Mouse (Mus musculus) macrophage (primary cell): Measurements from ENCODE around the gene Clta. TPM values are rescaled to one million over a fixed set of nuclear protein-coding genes. Genes with fewer than 3 reads are reported as not detected.
A peak's percentile ranks its signal among the peaks of the same experiment; 100 is the strongest.

Experiments used
- H3K27ac ChIP-seq: fragments of 350-480 bp; formaldehyde crosslinking; 2 replicates; pipeline ENCODE4 v1.9.0; 2021
- H3K36me3 ChIP-seq: fragments of 350-480 bp; formaldehyde crosslinking; 2 replicates; pipeline ENCODE4 v1.9.0; 2021; ENCODE audit errors: inconsistent target
- H3K4me3 ChIP-seq: fragments of 350-480 bp; formaldehyde crosslinking; 2 replicates; pipeline ENCODE4 v1.9.0; 2021; ENCODE audit errors: inconsistent target
- H3K79me2 ChIP-seq: fragments of 350-480 bp; formaldehyde crosslinking; 2 replicates; pipeline ENCODE4 v1.9.0; 2021; ENCODE audit errors: inconsistent target
- WGBS: methylation state at CpG from one replicate; pipeline ENCODE4 v1.1.7; 2026; ENCODE audit warnings: inconsistent platforms; ENCODE audit not compliant: missing documents; 5-methylcytosine and 5-hydroxymethylcytosine counted together
- polyA plus RNA-seq: library from polyadenylated mRNA; stranded (reverse); fragments of 250-400 nt; gene quantifications from 3 replicates; pipeline ENCODE4 v1.2.4, GENCODE M21; 2018; ENCODE audit warnings: inconsistent platforms

Clta gene
- polyA plus RNA-seq, 1 experiment from 2014 or later = 1,119 TPM

DNA sequence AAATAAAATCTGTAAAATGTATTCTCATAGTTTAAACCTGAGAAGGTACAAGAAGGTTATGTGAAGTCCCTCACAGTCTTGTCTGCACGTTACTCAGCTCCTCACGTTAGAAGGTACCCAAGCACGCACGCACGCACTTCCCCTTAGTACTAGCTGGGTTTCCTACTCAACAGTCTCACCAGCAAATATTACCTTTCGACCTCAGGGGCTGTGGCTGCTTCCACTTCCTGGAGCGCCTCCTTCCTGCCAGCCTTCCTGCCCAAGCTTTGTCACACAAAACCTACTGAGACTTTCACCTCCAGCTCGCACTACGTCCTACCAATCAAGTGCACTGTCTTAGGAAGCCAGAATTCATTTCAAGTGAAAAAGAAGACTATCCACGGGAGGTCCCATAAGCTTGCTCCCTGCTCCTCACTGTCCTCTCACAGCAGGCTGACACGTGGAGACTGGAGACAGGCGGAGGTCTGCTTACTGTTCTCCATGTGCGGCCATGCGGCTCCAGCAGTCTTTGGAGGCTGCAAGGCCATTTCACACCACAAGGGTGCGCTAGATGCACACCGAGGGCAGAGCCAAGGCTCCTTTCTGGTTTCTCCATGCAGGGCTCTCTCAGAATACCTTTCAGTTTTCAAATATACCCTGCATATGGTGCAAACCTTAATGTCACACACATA is 61.2 kb downstream of the Clta start:
- H3K79me2 ChIP-seq = peaks cover 20% of the 10 kb centered on the region; the same call in 1 of the 2 replicates
- 22% methylated on average over 16 of the region's 16 CpGs for WGBS
- H3K4me3 ChIP-seq = no peak overlapping the region
- H3K36me3 ChIP-seq = no peaks in the 10 kb centered on the region
- no peak overlapping the region for H3K27ac ChIP-seq

GRCm38 (mm10) chr4:44066891-44067290 is 62.6 kb downstream of the Clta start:
- Histone ChIP-seq H3K4me3 (no peak overlapping the region), H3K79me2 (peaks cover 34% of the 10 kb centered on the region; the same call in 1 of the 2 replicates), H3K27ac (no peak overlapping the region), H3K36me3 (no peaks in the 10 kb centered on the region)
- 69% methylated on average over 6 of the region's 6 CpGs for WGBS

DNA sequence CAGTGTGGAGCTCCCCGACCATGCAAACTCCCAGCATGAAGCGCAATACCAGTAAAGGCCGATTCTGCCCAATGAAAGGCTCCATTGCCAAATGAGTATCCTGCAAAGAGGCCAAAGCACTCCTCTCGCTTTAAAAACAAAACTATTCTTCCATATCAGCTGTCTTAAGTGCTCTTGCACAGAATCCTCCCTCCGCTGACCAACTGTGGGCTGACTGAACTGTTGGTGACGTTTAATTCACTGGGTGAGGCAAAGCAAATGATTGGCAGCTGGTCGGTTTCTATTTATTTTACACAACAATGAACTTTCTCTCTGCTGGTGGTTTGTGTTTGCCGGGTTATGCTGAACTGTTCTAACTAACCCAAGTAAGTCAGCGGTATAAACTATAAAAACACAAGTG is 64.5 kb downstream of the Clta start:
- Histone ChIP-seq H3K4me3 (no peak overlapping the region), H3K36me3 (no peaks in the 10 kb centered on the region), H3K79me2 (peaks cover 35% of the 10 kb centered on the region; the same call in 1 of the 2 replicates), H3K27ac (no peak overlapping the region)
- 77% methylated on average over 9 of the region's 9 CpGs for WGBS

- no peak overlapping the region for H3K27ac ChIP-seq
Observed at GRCm38 (mm10) chr4:44069411-44069810, 65.2 kb downstream of the Clta start.

GRCm38 (mm10) chr4:44070641-44071040 is 66.4 kb downstream of the Clta start:
- Histone ChIP-seq H3K4me3 (no peak overlapping the region), H3K27ac (no peak overlapping the region), H3K79me2 (peaks cover 35% of the 10 kb centered on the region; the same call in 1 of the 2 replicates), H3K36me3 (no peaks in the 10 kb centered on the region)
- WGBS = 95% methylated on average over 4 of the region's 4 CpGs

More at GRCm38 (mm10) chr4:44069411-44069810, 65.2 kb downstream of the Clta start:
- Histone ChIP-seq H3K36me3 (no peaks in the 10 kb centered on the region), H3K79me2 (peaks cover 35% of the 10 kb centered on the region; the same call in 1 of the 2 replicates), H3K4me3 (no peak overlapping the region)
- WGBS = 90% methylated on average over 4 of the region's 4 CpGs

DNA sequence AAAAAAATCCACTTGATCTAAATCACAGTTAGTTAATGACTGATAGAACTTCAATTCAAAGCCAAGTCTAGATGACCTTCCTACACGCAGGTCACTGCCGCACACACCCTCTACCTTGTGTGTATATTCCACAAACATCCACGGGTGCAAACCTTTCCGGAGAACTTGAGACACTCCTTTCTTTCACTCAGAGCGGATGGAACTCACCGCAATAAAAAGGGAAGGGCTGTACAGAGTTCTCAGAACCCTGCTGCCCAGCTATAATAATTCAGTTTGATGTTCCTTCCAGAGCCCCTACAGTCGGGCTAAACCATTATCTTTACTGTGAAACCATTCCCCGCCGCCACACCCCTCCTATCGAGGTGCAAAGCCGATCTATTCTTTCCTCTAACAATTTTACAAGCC is 67.5 kb downstream of the Clta start:
- under 1% methylated on average over 11 of the region's 11 CpGs for WGBS
- H3K27ac ChIP-seq = peak overlapping the region; percentile 10; the same call in 1 of the 2 replicates
- H3K4me3 ChIP-seq = peak overlapping the region; percentile 72
- H3K79me2 ChIP-seq = peaks cover 35% of the 10 kb centered on the region; the same call in 1 of the 2 replicates
- H3K36me3 ChIP-seq = no peaks in the 10 kb centered on the region

DNA sequence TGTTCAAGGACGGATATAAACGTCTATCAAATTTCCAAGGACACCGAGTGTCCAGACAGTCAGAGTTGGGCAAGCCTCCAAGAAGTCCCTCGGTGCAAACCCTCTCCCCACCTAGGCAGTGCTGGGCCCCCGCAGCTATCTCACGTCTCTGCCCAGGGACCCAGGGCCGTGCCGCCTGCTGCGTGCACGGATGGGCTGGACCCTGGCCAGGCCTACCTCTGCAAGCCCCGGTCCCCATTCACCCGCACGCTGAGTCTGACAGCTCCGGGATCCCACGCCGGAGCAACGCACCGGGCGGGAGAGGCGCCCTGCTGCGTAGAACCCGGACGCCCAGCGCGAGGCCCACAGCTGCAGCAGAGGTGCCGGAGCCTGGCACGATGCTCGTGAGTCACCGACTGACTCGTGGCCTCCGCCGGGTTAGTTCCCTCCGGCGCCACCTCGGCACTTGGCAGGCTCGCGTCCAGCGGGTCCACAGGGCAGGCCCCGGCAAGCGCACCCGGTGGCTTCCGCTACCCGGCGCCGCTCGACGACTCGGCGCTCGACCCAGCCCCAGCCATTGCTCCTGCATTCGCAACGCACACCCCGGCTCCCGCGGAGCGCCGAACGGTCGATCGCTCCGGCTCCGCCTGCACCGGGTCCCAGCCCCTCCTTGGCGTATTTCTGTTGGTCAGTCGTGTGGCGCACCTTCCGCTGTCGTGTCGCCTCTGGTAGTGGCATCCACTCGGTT is 68.1 kb downstream of the Clta start:
- Histone ChIP-seq H3K79me2 (peaks cover 35% of the 10 kb centered on the region; the same call in 1 of the 2 replicates), H3K36me3 (no peaks in the 10 kb centered on the region), H3K4me3 (peak overlapping the region; percentile 72), H3K27ac (peak overlapping the region; percentile 10; the same call in 1 of the 2 replicates)
- WGBS = 1% methylated on average over 67 of the region's 70 CpGs

DNA sequence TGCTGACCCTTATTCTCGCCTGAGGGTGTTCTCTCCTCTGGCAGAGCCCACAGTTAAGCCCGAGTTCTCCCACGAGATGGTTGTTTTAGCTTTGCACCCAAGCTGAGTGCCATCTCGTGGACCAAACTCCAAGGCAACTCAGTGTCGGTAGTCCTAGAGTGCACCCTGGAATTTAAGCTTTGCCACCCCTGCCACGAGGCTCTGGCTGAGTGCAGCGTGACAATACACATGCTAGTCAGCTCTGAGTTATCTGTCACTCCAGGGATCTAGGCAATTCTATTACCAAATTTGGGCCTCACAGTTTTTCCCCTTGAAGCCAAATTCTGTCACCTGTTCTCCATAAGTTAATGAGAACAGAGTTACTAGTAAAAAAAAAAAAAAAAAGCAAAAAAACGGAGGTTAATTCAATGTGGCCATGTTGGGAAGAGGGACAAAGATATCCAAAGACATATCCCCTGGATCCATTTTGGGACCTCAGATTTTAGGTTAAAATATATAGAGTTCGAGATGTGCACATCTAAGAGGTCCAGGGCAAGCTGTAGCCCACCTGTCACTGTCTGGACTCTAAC is 68.7 kb downstream of the Clta start:
- Histone ChIP-seq H3K27ac (no peak overlapping the region), H3K36me3 (no peaks in the 10 kb centered on the region), H3K4me3 (peak overlapping the region; percentile 48), H3K79me2 (peaks cover 31% of the 10 kb centered on the region; the same call in 1 of the 2 replicates)
- WGBS = 8% methylated on average over 9 of the region's 9 CpGs

DNA sequence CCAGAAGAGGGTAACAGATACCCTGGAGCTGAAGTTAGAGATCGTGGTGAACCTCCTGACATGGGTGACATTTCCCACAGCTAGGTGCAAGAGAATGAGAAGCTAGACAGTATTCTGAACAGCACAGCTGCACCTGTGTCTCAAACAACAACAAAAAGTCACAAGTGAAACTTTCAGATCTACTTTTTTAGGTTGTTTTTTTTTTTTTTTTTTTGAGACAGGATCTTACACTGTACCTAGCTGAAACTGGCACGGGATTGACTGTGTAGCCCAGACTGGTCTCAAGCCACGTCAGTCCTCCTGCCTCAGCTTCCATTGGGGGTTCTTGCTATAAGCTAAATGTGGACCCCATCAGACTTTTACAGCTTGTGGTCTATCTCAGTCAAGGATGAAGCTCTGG is 69.5 kb downstream of the Clta start:
- Histone ChIP-seq H3K27ac (no peak overlapping the region), H3K79me2 (peaks cover 30% of the 10 kb centered on the region; the same call in 1 of the 2 replicates)
- WGBS = 87% methylated on average over 3 of the region's 3 CpGs

GRCm38 (mm10) chr4:44074422-44074821 is 70.2 kb downstream of the Clta start:
- 88% methylated on average over 4 of the region's 4 CpGs for WGBS
- H3K4me3 ChIP-seq = no peak overlapping the region
- peaks cover 26% of the 10 kb centered on the region; the same call in 1 of the 2 replicates for H3K79me2 ChIP-seq
- no peaks in the 10 kb centered on the region for H3K36me3 ChIP-seq
- H3K27ac ChIP-seq = no peak overlapping the region

More for the DNA sequence above, 69.5 kb downstream of the Clta start:
- no peak overlapping the region for H3K4me3 ChIP-seq
- H3K36me3 ChIP-seq = no peaks in the 10 kb centered on the region

- no peak overlapping the region for H3K27ac ChIP-seq
- no peaks in the 10 kb centered on the region for H3K79me2 ChIP-seq
- H3K36me3 ChIP-seq = no peaks in the 10 kb centered on the region
- WGBS = 85% methylated on average over 7 of the region's 7 CpGs
- H3K4me3 ChIP-seq = no peak overlapping the region
Observed at GRCm38 (mm10) chr4:44078358-44078933, 74.2 kb downstream of the Clta start.

Other genes with a start within 250 kb of the Clta start
- not detected in 3 replicates for gene Olfr159, start 233.4 kb upstream of the Clta start, polyA plus RNA-seq
- not detected in 3 replicates for gene Olfr156, start 180.6 kb upstream of the Clta start, polyA plus RNA-seq
- not detected in 3 replicates for gene Olfr157, start 164.3 kb upstream of the Clta start, polyA plus RNA-seq
- gene Olfr155, start 152.9 kb upstream of the Clta start, polyA plus RNA-seq = not detected in 3 replicates
- gene Reck, start 128.9 kb upstream of the Clta start, polyA plus RNA-seq = 0.12 to 0.38 TPM (median 0.34 TPM) in 3 replicates
- gene Glipr2, start 47.1 kb upstream of the Clta start, polyA plus RNA-seq = 1.7 to 2.7 TPM (median 2.0 TPM) in 3 replicates
- gene Ccin, start 21.0 kb upstream of the Clta start, polyA plus RNA-seq = not detected in 3 replicates
- gene Gne, start 79.7 kb downstream of the Clta start, polyA plus RNA-seq = 11.1 to 14.6 TPM (median 13.6 TPM) in 3 replicates
- gene Rnf38, start 229.3 kb downstream of the Clta start, polyA plus RNA-seq = 22.7 to 31.7 TPM (median 25.8 TPM) in 3 replicates